Mouse (Mus musculus): ENCODE results near the gene 2210408I21Rik. TPM values are rescaled to one million over a fixed set of nuclear protein-coding genes. Genes with fewer than 3 reads are reported as not detected.

The 2210408I21Rik gene
- 1 to 10 TPM; 2.0 to 2.1 TPM for total RNA-seq (2023)

DNA sequence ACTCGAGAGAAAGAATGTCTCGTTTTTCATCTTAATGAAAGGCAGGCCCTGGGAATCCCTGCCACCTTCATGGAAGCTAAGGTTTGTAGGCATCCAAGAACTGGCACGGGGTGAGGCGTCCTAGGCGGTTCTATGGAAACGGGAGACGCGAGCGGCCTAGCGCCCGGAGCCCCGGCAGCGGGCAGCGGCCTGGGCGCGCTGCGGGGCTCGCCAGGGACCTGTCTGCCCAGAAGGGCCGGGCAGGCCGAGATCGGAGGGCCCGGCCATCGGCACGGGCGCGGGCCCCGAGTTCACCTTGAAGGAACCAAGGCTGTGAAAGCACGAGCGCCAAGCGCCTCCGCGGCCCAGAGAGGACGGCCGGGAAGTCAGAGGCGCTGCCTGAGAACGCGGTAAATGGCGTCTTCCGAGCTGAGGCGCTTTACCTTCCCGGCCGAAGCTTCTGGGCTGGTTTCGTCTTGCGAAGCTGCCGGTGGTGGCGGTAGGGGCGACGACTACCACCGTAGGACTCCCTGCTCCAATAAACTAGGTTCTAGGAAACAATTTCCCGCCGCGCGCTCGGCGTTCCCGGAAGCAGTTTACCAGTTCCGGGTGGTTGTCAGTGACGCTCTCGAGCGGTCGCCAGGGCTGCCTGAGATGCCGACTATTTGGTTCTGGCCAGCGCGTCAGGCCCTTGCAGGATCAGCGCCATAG lies at the start of gene 2210408I21Rik, which contains the start of gene Slf1:
Gene 2210408I21Rik, plus strand, starts transcription at position 610 of the 690 bp plus-strand sequence.
Gene Slf1, minus strand, starts transcription at position 543 of the 690 bp plus-strand sequence.

Other genes with a start within 250 kb of the 2210408I21Rik start
- gene Slf1, start 67 bp upstream of the 2210408I21Rik start, total RNA-seq (2023), result 1 to 10 TPM; 6.2 to 8.6 TPM